Mouse (Mus musculus) gastrocnemius, postnatal 25 days (tissue): ENCODE measurements around the gene Vmn1r129. TPM values are rescaled to one million over a fixed set of nuclear protein-coding genes. Genes with fewer than 3 reads are reported as not detected.
"Not testable (repeated sequence)": the region's sequence is repeated elsewhere in the genome, so short reads cannot be mapped to it uniquely, and the experiment has no call there.

Experiments
- DNase-seq: peaks from one replicate; pipeline ENCODE4 v3.0.0; 2022
- long read RNA-seq, 2 experiments: library from polyadenylated mRNA; stranded (forward); transcript quantifications; one replicate each; pipeline ENCODE4 v2.0.0; 2021
- total RNA-seq, 2 experiments: library from RNA; stranded (reverse); gene quantifications; 1 replicate in 1 of 2; 2 replicates in 1 of 2; pipeline ENCODE4 v1.2.3; 2021

The Vmn1r129 gene
- not detected for total RNA-seq
- long read RNA-seq, experiment 1 = 0 reads
- long read RNA-seq, experiment 2 = 0 reads

- not testable (repeated sequence) for DNase-seq
These were observed at the start of gene Vmn1r129 for GRCm38 (mm10) chr7:21361191-21361590. Gene Vmn1r129, minus strand, starts transcription at chr7:21361291.

DNA sequence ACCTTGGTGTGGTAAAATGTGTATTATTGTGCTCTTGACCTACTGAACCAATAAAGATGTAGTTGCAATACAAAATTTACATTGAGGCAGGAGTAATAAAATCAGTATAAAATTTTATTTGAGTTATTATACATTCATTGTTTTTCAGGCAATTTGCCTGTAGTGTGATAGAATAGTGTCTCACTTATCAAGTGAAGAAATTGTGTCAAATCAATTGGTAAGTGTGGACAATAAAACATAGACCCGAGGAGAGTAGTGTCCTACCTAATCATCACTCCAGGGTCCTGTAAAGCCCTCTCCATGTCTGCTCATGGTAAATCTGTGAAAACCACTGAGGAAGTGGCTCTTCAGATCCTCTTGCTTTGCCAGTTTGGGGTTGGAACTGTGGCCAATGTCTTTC is 12.0 kb downstream of the Vmn1r129 start, which contains the start of gene Vmn1r128:
Gene Vmn1r128 (plus strand): TSS at position 301 of the 400 bp plus-strand sequence.
- DNase-seq = not testable (repeated sequence)

GRCm38 (mm10) chr7:21319761-21320160 is 41.3 kb downstream of the Vmn1r129 start, which contains the start of gene Vmn1r127:
Gene Vmn1r127, minus strand, starts transcription at chr7:21319861.
- not testable (repeated sequence) for DNase-seq

Other genes with a start within 250 kb of the Vmn1r129 start
- gene Vmn1r122, start 227.2 kb downstream of the Vmn1r129 start, total RNA-seq = not detected
- not detected for gene Vmn1r123, start 199.1 kb downstream of the Vmn1r129 start, total RNA-seq
- gene Gm5157, start 170.9 kb downstream of the Vmn1r129 start, total RNA-seq = not detected
- gene Vmn1r124, start 100.7 kb downstream of the Vmn1r129 start, total RNA-seq = not detected
- not detected for gene Vmn1r125, start 89.1 kb downstream of the Vmn1r129 start, total RNA-seq
- gene Vmn1r126, start 59.8 kb downstream of the Vmn1r129 start, total RNA-seq = not detected
- gene Vmn1r127, start 41.4 kb downstream of the Vmn1r129 start, total RNA-seq = not detected
- gene Vmn1r128, start 11.9 kb downstream of the Vmn1r129 start, total RNA-seq = not detected
- not detected for gene Gm6882, start 71.5 kb upstream of the Vmn1r129 start, total RNA-seq
- not detected for gene Vmn1r130, start 150.5 kb upstream of the Vmn1r129 start, total RNA-seq
- gene Vmn1r131, start 184.8 kb upstream of the Vmn1r129 start, total RNA-seq = not detected